Mouse (Mus musculus): ENCODE measurements around the gene Pcnx.

DNA sequence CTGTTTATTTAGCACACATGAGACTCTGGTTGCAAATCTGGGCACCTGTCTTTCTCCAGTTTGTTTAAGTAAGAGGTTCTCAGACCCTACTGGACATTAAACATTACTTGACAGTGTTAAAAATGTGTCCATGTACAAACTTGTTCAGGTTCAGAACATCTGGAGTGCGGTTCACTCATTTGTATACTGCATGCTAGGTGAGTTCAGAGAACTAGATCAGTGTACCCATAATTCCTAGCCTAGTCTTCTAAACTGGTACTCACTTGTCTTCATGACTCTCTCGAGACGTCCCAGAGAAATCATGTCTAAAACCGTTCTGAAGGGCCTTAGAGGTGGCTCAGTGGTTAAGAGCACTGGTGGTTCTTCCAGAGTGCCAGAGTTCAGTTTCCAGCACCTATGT is 4.1 kb downstream of the Pcnx start:
- TF ChIP-seq CTCF (conservative IDR thresholded peaks at IDR 0.05; ENCODE audit: insufficient read depth, insufficient read length, low read depth, low read length) (no peak), POLR2A (IDR thresholded peaks at IDR 0.05; ENCODE audit: low read depth, low read length) (no peak)

All from kidney, adult 2 months (tissue).